33 mouse cellular contexts compared by ENCODE assay signal in the genomic region with DNA sequence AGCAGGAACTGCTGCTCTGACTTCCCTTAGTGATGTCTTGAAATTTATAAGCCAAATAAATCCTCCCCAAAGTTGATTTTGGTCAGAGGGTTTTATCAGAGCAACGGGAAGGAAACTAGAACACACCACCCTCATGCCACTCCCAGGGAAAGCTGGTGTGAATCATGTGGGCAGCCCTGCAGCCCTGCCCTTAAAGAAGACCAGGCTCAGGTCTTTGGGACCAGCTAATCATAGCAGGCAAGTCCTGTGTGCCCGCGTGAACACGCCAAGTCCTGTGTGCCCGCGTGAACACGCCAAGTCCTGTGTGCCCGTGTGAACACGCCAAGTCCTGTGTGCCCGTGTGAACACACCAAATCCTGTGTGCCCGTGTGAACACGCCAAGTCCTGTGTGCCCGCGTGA. TPM values are rescaled to one million over a fixed set of nuclear protein-coding genes. Genes with fewer than 3 reads are reported as not detected.
"Had no signal": no experiment of that assay in that cellular context is flagged by ENCODE, and none has a peak within 500 bp of the region (broad histone marks: within the 10 kb centered on the region; RNA-seq: fewer than 3 reads in every experiment).

No protein-coding gene starts in this region.

- H3K9ac ChIP-seq: heart, embryonic 12.5 days; heart, embryonic 13.5 days; heart, embryonic 15.5 days; hindbrain, embryonic 12.5 days; hindbrain, embryonic 13.5 days; hindbrain, embryonic 14.5 days; hindbrain, embryonic 15.5 days; intestine, embryonic 15.5 days; kidney, embryonic 15.5 days had no signal

- H3K36me3 ChIP-seq: heart, embryonic 10.5 days; heart, embryonic 12.5 days; heart, embryonic 13.5 days; heart, embryonic 15.5 days; intestine, embryonic 15.5 days; kidney, embryonic 15.5 days had no signal

- ATAC-seq: hindbrain, embryonic 16.5 days; hindbrain, postnatal 0 days; inflammation-experienced regulatory T-cells, adult 6 months; intestine, embryonic 15.5 days; intestine, embryonic 16.5 days; intestine, postnatal 0 days had no signal

- H3K27ac ChIP-seq: heart, embryonic 10.5 days; heart, embryonic 13.5 days; heart, embryonic 15.5 days; hindbrain, embryonic 10.5 days; hindbrain, embryonic 12.5 days; hindbrain, embryonic 13.5 days; hindbrain, embryonic 14.5 days; hindbrain, embryonic 15.5 days; hindbrain, postnatal 0 days; intestine, embryonic 15.5 days; kidney, embryonic 15.5 days; kidney, postnatal 0 days; layer of hippocampus, adult 2 months; left cerebral cortex, adult 2 months had no signal

- H3K4me3 ChIP-seq: heart, embryonic 10.5 days; heart, embryonic 12.5 days; heart, embryonic 13.5 days; heart, embryonic 15.5 days; hindbrain, embryonic 10.5 days; hindbrain, embryonic 12.5 days; hindbrain, embryonic 13.5 days; hindbrain, embryonic 15.5 days; intestine, embryonic 15.5 days; kidney, embryonic 15.5 days; layer of hippocampus, adult 2 months; left cerebral cortex, adult 2 months had no signal

- DNase-seq: heart, postnatal 10 days; heart, postnatal 14 days; heart, postnatal 4 days; kidney, adult 11 months; kidney, adult 18-20 months; kidney, postnatal 10 days; kidney, postnatal 25 days; kidney, postnatal 36 days; kidney, postnatal 4 days; layer of hippocampus, adult 9-11 months; layer of hippocampus, postnatal 36 days had no signal

- H3K27me3 ChIP-seq: hindbrain, embryonic 13.5 days; hindbrain, embryonic 15.5 days had no signal

- H3K4me2 ChIP-seq: heart, embryonic 11.5 days; heart, embryonic 12.5 days; heart, embryonic 13.5 days; heart, embryonic 15.5 days; hindbrain, embryonic 12.5 days; hindbrain, embryonic 13.5 days; hindbrain, embryonic 14.5 days; hindbrain, embryonic 15.5 days; intestine, embryonic 15.5 days; kidney, embryonic 15.5 days had no signal

- H3K9me3 ChIP-seq: heart, embryonic 10.5 days; heart, embryonic 12.5 days; heart, embryonic 13.5 days; heart, embryonic 15.5 days; hindbrain, embryonic 10.5 days; hindbrain, embryonic 12.5 days; hindbrain, embryonic 13.5 days; hindbrain, embryonic 15.5 days; intestine, embryonic 15.5 days; kidney, embryonic 15.5 days had no signal

RNA-seq across cellular contexts. Expression of gene Gm960, which starts 18.3 kb away (rescaled TPM):
- total RNA-seq: heart, postnatal 10 days; heart, postnatal 14 days; heart, postnatal 25 days had no signal
- polyA plus RNA-seq: inflammation-experienced regulatory T-cells, adult 6 months; large intestine, adult 2 months had no signal
